Mouse (Mus musculus) bone marrow macrophage, adult 2 months (primary cell): ENCODE measurements around the gene Vmn1r13.
"Not testable (repeated sequence)": the region's sequence is repeated elsewhere in the genome, so short reads cannot be mapped to it uniquely, and the experiment has no call there.

Experiments used
- CTCF ChIP-seq: IDR thresholded peaks from 2 replicates; pipeline ENCODE4 v1.5.1; 2012; ENCODE audit warnings: low read depth, mild to moderate bottlenecking, low read length, moderate library complexity
- POLR2A ChIP-seq: IDR thresholded peaks from 2 replicates; pipeline ENCODE4 v1.6.1; 2012; ENCODE audit warnings: mild to moderate bottlenecking, low read depth, low read length, borderline replicate concordance

GRCm38 (mm10) chr6:57190016-57190415 lies 13.1 kb upstream of the Vmn1r13 start:
- TF ChIP-seq CTCF, POLR2A: not testable (repeated sequence)
